Mouse (Mus musculus): ENCODE data around the gene Tmem86a. TPM values are rescaled to one million over a fixed set of nuclear protein-coding genes. Genes with fewer than 3 reads are reported as not detected.
"Not testable (repeated sequence)": the region's sequence is repeated elsewhere in the genome, so short reads cannot be mapped to it uniquely, and the experiment has no call there.

Gene Tmem86a
- total RNA-seq, 2 experiments from 2014 or later = 14.4 to 16.8 TPM

- peak; percentile 82 to 86 for DNase-seq (ENCODE audit: extremely low spot score in 1 of 2, low spot score in 2 of 2)
- intact Hi-C loops (cut with DNase I) = loop anchor here (1.0 to 2.0 kb wide), 2 partner anchors 57 to 126 kb away; no protein-coding TSS in a partner anchor
Measured at GRCm38 (mm10) chr7:47023530-47023929, 26.9 kb upstream of the Tmem86a start.

GRCm38 (mm10) chr7:47024454-47024853 is 25.9 kb upstream of the Tmem86a start:
- DNase-seq (ENCODE audit: extremely low spot score in 1 of 2, low spot score in 2 of 2) = no peak
- intact Hi-C loops (cut with DNase I) = no loop called here

GRCm38 (mm10) chr7:47025429-47025828 is 25.0 kb upstream of the Tmem86a start:
- intact Hi-C loops (cut with DNase I) = no loop called here
- no peak for DNase-seq (ENCODE audit: extremely low spot score in 1 of 2, low spot score in 2 of 2)

GRCm38 (mm10) chr7:47026899-47027298 is 23.5 kb upstream of the Tmem86a start:
- DNase-seq (ENCODE audit: extremely low spot score in 1 of 2, low spot score in 2 of 2); intact Hi-C loops (cut with DNase I): not testable (repeated sequence)

GRCm38 (mm10) chr7:47027520-47027919 is 22.9 kb upstream of the Tmem86a start:
- intact Hi-C loops (cut with DNase I) = no loop called here
- no peak for DNase-seq (ENCODE audit: extremely low spot score in 1 of 2, low spot score in 2 of 2)

GRCm38 (mm10) chr7:47030517-47031193 is 19.7 kb upstream of the Tmem86a start:
- intact Hi-C loops (cut with DNase I) = no loop called here

GRCm38 (mm10) chr7:47031371-47031770 is 19.0 kb upstream of the Tmem86a start:
- intact Hi-C loops (cut with DNase I) = no loop called here
- DNase-seq (ENCODE audit: extremely low spot score in 1 of 2, low spot score in 2 of 2) = no peak

More at GRCm38 (mm10) chr7:47030517-47031193, 19.7 kb upstream of the Tmem86a start:
- DNase-seq (ENCODE audit: extremely low spot score in 1 of 2, low spot score in 2 of 2) = no peak

GRCm38 (mm10) chr7:47034785-47035384 is 15.5 kb upstream of the Tmem86a start:
- no peak for DNase-seq (ENCODE audit: extremely low spot score in 1 of 2, low spot score in 2 of 2)
- intact Hi-C loops (cut with DNase I) = no loop called here

- intact Hi-C loops (cut with DNase I) = no loop called here
- peak in 1 of 2 experiments; percentile 8 for DNase-seq (ENCODE audit: extremely low spot score in 1 of 2, low spot score in 2 of 2)
Measured at GRCm38 (mm10) chr7:47035426-47035825, 15.0 kb upstream of the Tmem86a start.

GRCm38 (mm10) chr7:47041706-47042105 is 8.7 kb upstream of the Tmem86a start:
- intact Hi-C loops (cut with DNase I) = no loop called here

GRCm38 (mm10) chr7:47042121-47042520 is 8.3 kb upstream of the Tmem86a start:
- intact Hi-C loops (cut with DNase I) = no loop called here

More at GRCm38 (mm10) chr7:47041706-47042105, 8.7 kb upstream of the Tmem86a start:
- DNase-seq (ENCODE audit: extremely low spot score in 1 of 2, low spot score in 2 of 2) = no peak

GRCm38 (mm10) chr7:47042823-47043490 is 7.4 kb upstream of the Tmem86a start:
- peak in 1 of 2 experiments; percentile 30 for DNase-seq (ENCODE audit: extremely low spot score in 1 of 2, low spot score in 2 of 2)
- intact Hi-C loops (cut with DNase I) = no loop called here

More at GRCm38 (mm10) chr7:47042121-47042520, 8.3 kb upstream of the Tmem86a start:
- peak in 1 of 2 experiments; percentile 17 for DNase-seq (ENCODE audit: extremely low spot score in 1 of 2, low spot score in 2 of 2)

- intact Hi-C loops (cut with DNase I) = no loop called here
- DNase-seq (ENCODE audit: extremely low spot score in 1 of 2, low spot score in 2 of 2) = peak; percentile 38 to 86
Measured at GRCm38 (mm10) chr7:47050766-47051165, 365 bp downstream of the Tmem86a start.

- intact Hi-C loops (cut with DNase I) = no loop called here
- DNase-seq (ENCODE audit: extremely low spot score in 1 of 2, low spot score in 2 of 2) = peak; percentile 59 to 91
Measured at GRCm38 (mm10) chr7:47051404-47052151, 1.2 kb downstream of the Tmem86a start.

- peak; percentile 28 to 64 for DNase-seq (ENCODE audit: extremely low spot score in 1 of 2, low spot score in 2 of 2)
- intact Hi-C loops (cut with DNase I) = no loop called here
Measured at GRCm38 (mm10) chr7:47052276-47052675, 1.9 kb downstream of the Tmem86a start.

- intact Hi-C loops (cut with DNase I) = no loop called here
- DNase-seq (ENCODE audit: extremely low spot score in 1 of 2, low spot score in 2 of 2) = peak in 1 of 2 experiments; percentile 48
Measured at GRCm38 (mm10) chr7:47053287-47053686, 2.9 kb downstream of the Tmem86a start.

GRCm38 (mm10) chr7:47054666-47055065 is 4.3 kb downstream of the Tmem86a start:
- peak in 1 of 2 experiments; percentile 66 for DNase-seq (ENCODE audit: extremely low spot score in 1 of 2, low spot score in 2 of 2)
- intact Hi-C loops (cut with DNase I) = no loop called here

- peak; percentile 30 to 47 for DNase-seq (ENCODE audit: extremely low spot score in 1 of 2, low spot score in 2 of 2)
- intact Hi-C loops (cut with DNase I) = no loop called here
Measured at GRCm38 (mm10) chr7:47055744-47056143, 5.3 kb downstream of the Tmem86a start.

- no peak for DNase-seq (ENCODE audit: extremely low spot score in 1 of 2, low spot score in 2 of 2)
- intact Hi-C loops (cut with DNase I) = no loop called here
Measured at GRCm38 (mm10) chr7:47056273-47056672, 5.9 kb downstream of the Tmem86a start.
